Mouse (Mus musculus) testis, adult 10 weeks (tissue): ENCODE data around the gene Kif14. TPM values are rescaled to one million over a fixed set of nuclear protein-coding genes. Genes with fewer than 3 reads are reported as not detected.

Experiments used
- polyA plus RNA-seq: library from polyadenylated mRNA; stranded (reverse); fragments of 350-450 nt; fragmentation: Illumina TruSeq; extraction: RNeasy Lipid Tissue Mini Kit (QIAGEN cat#74804); gene quantifications from one replicate; pipeline ENCODE4 v1.2.3, GENCODE M21; 2014; ENCODE audit warnings: low read depth, low replicate concordance

The Kif14 gene
- 6.5 TPM for polyA plus RNA-seq

DNA sequence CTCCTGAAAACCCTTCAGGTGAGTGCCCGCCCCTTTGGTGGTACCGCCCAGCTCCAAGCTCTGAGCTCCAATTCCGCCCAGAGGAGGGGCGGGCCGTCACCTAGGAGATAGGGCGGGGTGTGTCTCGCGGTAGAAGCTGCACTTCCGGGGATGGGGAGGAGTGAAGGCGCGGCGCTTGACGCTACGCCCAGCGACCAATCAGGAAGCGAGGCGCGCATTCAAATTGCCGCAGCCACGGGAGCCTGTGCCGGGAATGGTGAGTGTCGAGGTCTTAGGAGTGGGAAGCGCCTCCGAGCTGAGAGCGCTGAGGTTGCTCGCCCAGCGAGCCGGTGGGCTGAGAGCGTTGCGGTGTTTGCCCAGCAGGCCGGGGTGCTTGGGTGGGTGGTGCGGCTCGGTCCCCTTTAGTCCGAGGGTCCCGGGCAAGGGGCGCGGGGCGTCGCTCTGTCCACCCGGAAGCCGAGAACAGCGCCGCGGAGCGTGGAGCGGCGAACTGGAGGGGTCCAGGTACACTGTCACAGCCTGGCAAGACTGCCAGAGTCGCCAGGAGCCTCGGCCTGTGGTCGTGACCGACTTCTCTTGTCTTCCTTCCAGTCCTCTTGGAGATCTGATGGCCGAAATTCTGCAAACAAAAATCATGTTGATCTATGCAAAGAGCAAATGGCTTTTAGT lies at the start of gene Kif14:
Gene Kif14, plus strand, starts transcription at position 201 of the 669 bp plus-strand sequence.

Other genes starting within 250 kb of the Kif14 start
- 1.9 TPM for gene Inava, start 232.1 kb upstream of the Kif14 start, polyA plus RNA-seq
- not detected for gene Gpr25, start 205.5 kb upstream of the Kif14 start, polyA plus RNA-seq
- gene Camsap2, start 120.2 kb upstream of the Kif14 start, polyA plus RNA-seq: 48.0 TPM
- gene Ddx59, start 51.1 kb upstream of the Kif14 start, polyA plus RNA-seq: 6.1 TPM
- gene Zfp281, start 158.6 kb downstream of the Kif14 start, polyA plus RNA-seq: 30.7 TPM